Mouse (Mus musculus) C2C12 (cell line): Measurements from ENCODE around the gene Cyct. TPM values are rescaled to one million over a fixed set of nuclear protein-coding genes. Genes with fewer than 3 reads are reported as not detected.
A peak's percentile ranks its signal among the peaks of the same experiment; 100 is the strongest.

ENCODE experiments used
- H3K27me3 ChIP-seq: one replicate; pipeline ENCODE4 v1.6.1; 2011; ENCODE audit not compliant: control insufficient read depth, insufficient read depth, insufficient read length
- H3K36me3 ChIP-seq: one replicate; pipeline ENCODE4 v1.6.1; 2011; ENCODE audit not compliant: control insufficient read depth, insufficient read depth
- H3K4me3 ChIP-seq: one replicate; pipeline ENCODE4 v1.5.1; 2011; ENCODE audit warnings: mild to moderate bottlenecking, control low read depth; ENCODE audit not compliant: poor library complexity, insufficient read depth, severe bottlenecking
- H3K79me2 ChIP-seq: one replicate; pipeline ENCODE4 v1.6.1; 2011; ENCODE audit not compliant: control insufficient read depth, insufficient read depth
- H3K79me3 ChIP-seq: one replicate; pipeline ENCODE4 v1.6.1; 2011; ENCODE audit warnings: low read depth, control low read depth
- H3ac ChIP-seq: one replicate; pipeline ENCODE3; 2011; ENCODE audit warnings: low read depth; ENCODE audit not compliant: control insufficient read depth, insufficient read length
- CEBPB ChIP-seq: IDR thresholded peaks from one replicate; pipeline ENCODE4 v1.6.1; 2011; ENCODE audit warnings: low read depth, mild to moderate bottlenecking, control low read depth, moderate library complexity
- CTCF ChIP-seq: IDR thresholded peaks from one replicate; pipeline ENCODE4 v1.5.1; 2011; ENCODE audit not compliant: control insufficient read depth, insufficient read depth, insufficient read length
- FOSL1 ChIP-seq: IDR thresholded peaks from one replicate; pipeline ENCODE4 v1.8.0; 2011; ENCODE audit warnings: mild to moderate bottlenecking, low read length; ENCODE audit not compliant: poor library complexity, insufficient read depth, severe bottlenecking
- MAX ChIP-seq: IDR thresholded peaks from one replicate; pipeline ENCODE4 v1.6.1; 2011; ENCODE audit warnings: mild to moderate bottlenecking, control low read depth
- MYOD1 ChIP-seq: IDR thresholded peaks from one replicate; pipeline ENCODE4 v1.6.1; 2011; ENCODE audit warnings: low read depth; ENCODE audit not compliant: control insufficient read depth, insufficient read length
- MYOG ChIP-seq: IDR thresholded peaks from one replicate; pipeline ENCODE4 v1.6.1; 2011; ENCODE audit not compliant: control insufficient read depth, insufficient read length; ENCODE audit errors: extremely low read depth
- USF1 ChIP-seq: IDR thresholded peaks from one replicate; pipeline ENCODE4 v1.6.1; 2011; ENCODE audit warnings: low read depth, mild to moderate bottlenecking, control low read depth, moderate library complexity
- polyA plus RNA-seq: library from polyadenylated mRNA; unstranded; fragments of >200 nt; fragmentation: generic; extraction: Trizol; gene quantifications from one replicate; pipeline ENCODE4 v1.2.1, GENCODE M21; 2012; ENCODE audit warnings: missing spikeins

Gene Cyct
- polyA plus RNA-seq, 1 experiment, result not detected

GRCm38 (mm10) chr2:76405596-76406150 lies 45.4 kb upstream of the Cyct start:
- no peaks in the 10 kb centered on the region for H3K36me3 ChIP-seq
- H3K79me2 ChIP-seq, result no peaks in the 10 kb centered on the region
- TF ChIP-seq MYOG (no peak), USF1 (no peak), FOSL1 (no peak), MAX (no peak), CTCF (no peak), CEBPB (no peak), MYOD1 (no peak)
- H3ac ChIP-seq, result peak overlapping the region; percentile 88
- no peaks in the 10 kb centered on the region for H3K79me3 ChIP-seq
- peak overlapping the region; percentile 29 for H3K4me3 ChIP-seq
- no peaks in the 10 kb centered on the region for H3K27me3 ChIP-seq

- TF ChIP-seq USF1, result no peak
- no peak for TF ChIP-seq MYOD1
- no peak for TF ChIP-seq FOSL1
- TF ChIP-seq MAX, result no peak
- no peak for TF ChIP-seq MYOG
- no peak for TF ChIP-seq CEBPB
- TF ChIP-seq CTCF, result no peak
- no peaks in the 10 kb centered on the region for H3K79me2 ChIP-seq
Observed at GRCm38 (mm10) chr2:76400178-76400577, 39.9 kb upstream of the Cyct start.

GRCm38 (mm10) chr2:76386531-76386930 lies 26.3 kb upstream of the Cyct start:
- TF ChIP-seq FOSL1 (no peak), MAX (no peak), CTCF (no peak), MYOG (no peak), CEBPB (no peak), MYOD1 (no peak), USF1 (no peak)
- Histone ChIP-seq H3K36me3 (peaks cover 27% of the 10 kb centered on the region), H3K79me2 (no peaks in the 10 kb centered on the region), H3K4me3 (no peak overlapping the region), H3K27me3 (no peaks in the 10 kb centered on the region), H3K79me3 (no peaks in the 10 kb centered on the region), H3ac (no peak overlapping the region)

More at GRCm38 (mm10) chr2:76400178-76400577, 39.9 kb upstream of the Cyct start:
- Histone ChIP-seq H3K79me3 (no peaks in the 10 kb centered on the region), H3K36me3 (no peaks in the 10 kb centered on the region), H3K4me3 (no peak overlapping the region), H3ac (no peak overlapping the region), H3K27me3 (no peaks in the 10 kb centered on the region)

GRCm38 (mm10) chr2:76378646-76379045 lies 18.4 kb upstream of the Cyct start:
- no peaks in the 10 kb centered on the region for H3K27me3 ChIP-seq
- H3K79me3 ChIP-seq, result no peaks in the 10 kb centered on the region
- no peak overlapping the region for H3ac ChIP-seq
- peaks cover 76% of the 10 kb centered on the region for H3K36me3 ChIP-seq
- H3K79me2 ChIP-seq, result no peaks in the 10 kb centered on the region
- no peak for TF ChIP-seq MAX
- no peak for TF ChIP-seq MYOD1
- no peak overlapping the region for H3K4me3 ChIP-seq

- H3K36me3 ChIP-seq, result peaks cover 57% of the 10 kb centered on the region
- H3K4me3 ChIP-seq, result no peak overlapping the region
Observed at GRCm38 (mm10) chr2:76374544-76375206, 14.4 kb upstream of the Cyct start.

GRCm38 (mm10) chr2:76372244-76372643 lies 12.0 kb upstream of the Cyct start:
- H3K79me2 ChIP-seq, result peaks cover 23% of the 10 kb centered on the region
- no peak overlapping the region for H3K4me3 ChIP-seq
- peaks cover 34% of the 10 kb centered on the region for H3K36me3 ChIP-seq
- no peaks in the 10 kb centered on the region for H3K27me3 ChIP-seq
- peaks cover 10% of the 10 kb centered on the region for H3K79me3 ChIP-seq
- TF ChIP-seq USF1 (peak; percentile 60), MAX (no peak)
- H3ac ChIP-seq, result no peak overlapping the region

More at GRCm38 (mm10) chr2:76374544-76375206, 14.4 kb upstream of the Cyct start:
- peaks cover 10% of the 10 kb centered on the region for H3K79me3 ChIP-seq
- TF ChIP-seq MYOD1, result no peak
- TF ChIP-seq MAX, result no peak
- TF ChIP-seq USF1, result no peak
- no peak for TF ChIP-seq CEBPB
- TF ChIP-seq FOSL1, result no peak
- peaks cover 23% of the 10 kb centered on the region for H3K79me2 ChIP-seq
- no peaks in the 10 kb centered on the region for H3K27me3 ChIP-seq
- H3ac ChIP-seq, result no peak overlapping the region
